Mouse (Mus musculus): ENCODE measurements around the gene Lgals3bp. TPM values are rescaled to one million over a fixed set of nuclear protein-coding genes. Genes with fewer than 3 reads are reported as not detected.

Lgals3bp gene
- total and polyA plus RNA-seq, 3 experiments: 67.3 to 338 (median 146) TPM

GRCm38 (mm10) chr11:118346395-118347096 lies 55.3 kb downstream of the Lgals3bp start:
- no peaks in the 10 kb centered on the region for H3K9me3 ChIP-seq (replicated peaks; ENCODE audit: low read length)
- TF ChIP-seq BHLHE40 (IDR thresholded peaks at IDR 0.05; ENCODE audit: low read depth, low read length): 0 out of 2 replicates have a peak, but pooled peaks have one; percentile 25
- no peak for TF ChIP-seq E2F4 (IDR thresholded peaks at IDR 0.05; ENCODE audit: insufficient replicate concordance, low read depth, low read length)
- TF ChIP-seq SIN3A (IDR thresholded peaks at IDR 0.05; ENCODE audit: low read length): no peak
- TF ChIP-seq SMC3 (IDR thresholded peaks at IDR 0.05; ENCODE audit: low read depth, low read length): peak; percentile 24
- TF ChIP-seq CTCF (conservative IDR thresholded peaks at IDR 0.05 in 1 of 2, IDR thresholded peaks at IDR 0.05 in 1 of 2; ENCODE audit: low read depth in 2 of 2, low read length in 2 of 2): peak in 1 of 2 experiments; percentile 38; a peak in 2 of 4 replicates
- TF ChIP-seq HCFC1 (IDR thresholded peaks at IDR 0.05; ENCODE audit: low read depth, low read length): no peak
- TF ChIP-seq MAFK (IDR thresholded peaks at IDR 0.05; ENCODE audit: insufficient replicate concordance, low read length): no peak
- no peak for TF ChIP-seq NELFE (IDR thresholded peaks at IDR 0.05; ENCODE audit: low read depth, low read length)
- peak; percentile 1 for TF ChIP-seq RAD21 (IDR thresholded peaks at IDR 0.05; ENCODE audit: low read depth, low read length)
- H3K9ac ChIP-seq (ENCODE audit: insufficient read depth, low read depth): no peak overlapping the region
- no peaks in the 10 kb centered on the region for H3K27me3 ChIP-seq (replicated peaks)
- dilution Hi-C loops (cut with MboI; ENCODE audit: extremely low pct_ligation_motif_present, extremely low pct_unique_long_range_greater_than_20kb, low sequenced_read_pairs): no loop called here
- H3K79me2 ChIP-seq (replicated peaks; ENCODE audit: control insufficient read depth, extremely low read depth, insufficient read depth, poor library complexity, severe bottlenecking): no peaks in the 10 kb centered on the region
- peaks cover 31 to 70% of the 10 kb centered on the region in 2 experiments for H3K4me1 ChIP-seq (ENCODE audit: control insufficient read depth in 1 of 2, insufficient read depth in 2 of 2)
- H3K4me2 ChIP-seq (ENCODE audit: insufficient read depth, low read depth, poor library complexity, severe bottlenecking): no peak overlapping the region
- no peak overlapping the region for H3K4me3 ChIP-seq (replicated peaks in 1 of 3; ENCODE audit: low read depth in 2 of 3, low read length in 2 of 3, poor library complexity in 1 of 3)
- no peak for DNase-seq (ENCODE audit: extremely low read depth)
- H3K36me3 ChIP-seq (replicated peaks in 1 of 2; ENCODE audit: control insufficient read depth in 1 of 2, insufficient read depth in 1 of 2, low read length in 1 of 2): no peaks in the 10 kb centered on the region
- no peak overlapping the region for H3K27ac ChIP-seq (ENCODE audit: insufficient read depth, low read depth)
- in situ Hi-C loops (cut with MboI; ENCODE audit: low pct_ligation_motif_present, low pct_unique_long_range_greater_than_20kb, low sequenced_read_pairs): no loop called here

GRCm38 (mm10) chr11:118345693-118346092 lies 56.2 kb downstream of the Lgals3bp start:
- Histone ChIP-seq H3K4me1 (ENCODE audit: control insufficient read depth in 1 of 2, insufficient read depth in 2 of 2) (peaks cover 31 to 70% of the 10 kb centered on the region in 2 experiments), H3K4me3 (replicated peaks in 1 of 3; ENCODE audit: low read depth in 2 of 3, low read length in 2 of 3, poor library complexity in 1 of 3) (no peak overlapping the region), H3K9me3 (replicated peaks; ENCODE audit: low read length) (no peaks in the 10 kb centered on the region), H3K79me2 (replicated peaks; ENCODE audit: control insufficient read depth, extremely low read depth, insufficient read depth, poor library complexity, severe bottlenecking) (no peaks in the 10 kb centered on the region), H3K9ac (ENCODE audit: insufficient read depth, low read depth) (no peak overlapping the region), H3K27ac (ENCODE audit: insufficient read depth, low read depth) (no peak overlapping the region), H3K27me3 (replicated peaks) (peaks cover under 1% of the 10 kb centered on the region), H3K4me2 (ENCODE audit: insufficient read depth, low read depth, poor library complexity, severe bottlenecking) (no peak overlapping the region), H3K36me3 (replicated peaks in 1 of 2; ENCODE audit: control insufficient read depth in 1 of 2, insufficient read depth in 1 of 2, low read length in 1 of 2) (no peaks in the 10 kb centered on the region)
- dilution Hi-C loops (cut with MboI; ENCODE audit: extremely low pct_ligation_motif_present, extremely low pct_unique_long_range_greater_than_20kb, low sequenced_read_pairs) (no loop called here), in situ Hi-C loops (cut with MboI; ENCODE audit: low pct_ligation_motif_present, low pct_unique_long_range_greater_than_20kb, low sequenced_read_pairs) (no loop called here)
- no peak for TF ChIP-seq JUN (IDR thresholded peaks at IDR 0.05; ENCODE audit: insufficient read depth, low read depth, low read length)
- no peak for DNase-seq (ENCODE audit: extremely low read depth)

GRCm38 (mm10) chr11:118343629-118344028 lies 58.3 kb downstream of the Lgals3bp start:
- DNase-seq (ENCODE audit: extremely low read depth): peak; percentile 20
- Histone ChIP-seq H3K36me3 (replicated peaks in 1 of 2; ENCODE audit: control insufficient read depth in 1 of 2, insufficient read depth in 1 of 2, low read length in 1 of 2) (no peaks in the 10 kb centered on the region), H3K79me2 (replicated peaks; ENCODE audit: control insufficient read depth, extremely low read depth, insufficient read depth, poor library complexity, severe bottlenecking) (no peaks in the 10 kb centered on the region), H3K4me3 (replicated peaks in 1 of 3; ENCODE audit: low read depth in 2 of 3, low read length in 2 of 3, poor library complexity in 1 of 3) (no peak overlapping the region), H3K27me3 (replicated peaks) (peaks cover 16% of the 10 kb centered on the region), H3K27ac (ENCODE audit: insufficient read depth, low read depth) (no peak overlapping the region), H3K9me3 (replicated peaks; ENCODE audit: low read length) (no peaks in the 10 kb centered on the region), H3K4me2 (ENCODE audit: insufficient read depth, low read depth, poor library complexity, severe bottlenecking) (no peak overlapping the region), H3K4me1 (ENCODE audit: control insufficient read depth in 1 of 2, insufficient read depth in 2 of 2) (peaks cover 24 to 57% of the 10 kb centered on the region in 2 experiments), H3K9ac (ENCODE audit: insufficient read depth, low read depth) (no peak overlapping the region)
- in situ Hi-C loops (cut with MboI; ENCODE audit: low pct_ligation_motif_present, low pct_unique_long_range_greater_than_20kb, low sequenced_read_pairs): no loop called here
- TF ChIP-seq ZC3H11A (IDR thresholded peaks at IDR 0.05; ENCODE audit: low read depth, low read length) (no peak), IRF4 (IDR thresholded peaks at IDR 0.05; ENCODE audit: low read depth, low read length) (peak; percentile 40; the same call in 1 of the 2 replicates), EP300 (IDR thresholded peaks at IDR 0.05; ENCODE audit: low read length) (peak; percentile 51), JUND (conservative IDR thresholded peaks at IDR 0.05; ENCODE audit: low read depth, low read length) (no peak), USF1 (IDR thresholded peaks at IDR 0.05; ENCODE audit: low read depth, low read length) (no peak), CHD2 (IDR thresholded peaks at IDR 0.05; ENCODE audit: low read length) (peak; percentile 23; the same call in 1 of the 2 replicates), TCF12 (IDR thresholded peaks at IDR 0.05; ENCODE audit: low read depth, low read length) (peak; percentile 29; the same call in 1 of the 2 replicates)
- dilution Hi-C loops (cut with MboI; ENCODE audit: extremely low pct_ligation_motif_present, extremely low pct_unique_long_range_greater_than_20kb, low sequenced_read_pairs): no loop called here

Measured in CH12.LX (cell line).